Mouse (Mus musculus): ENCODE measurements around the gene Mau2.

DNA sequence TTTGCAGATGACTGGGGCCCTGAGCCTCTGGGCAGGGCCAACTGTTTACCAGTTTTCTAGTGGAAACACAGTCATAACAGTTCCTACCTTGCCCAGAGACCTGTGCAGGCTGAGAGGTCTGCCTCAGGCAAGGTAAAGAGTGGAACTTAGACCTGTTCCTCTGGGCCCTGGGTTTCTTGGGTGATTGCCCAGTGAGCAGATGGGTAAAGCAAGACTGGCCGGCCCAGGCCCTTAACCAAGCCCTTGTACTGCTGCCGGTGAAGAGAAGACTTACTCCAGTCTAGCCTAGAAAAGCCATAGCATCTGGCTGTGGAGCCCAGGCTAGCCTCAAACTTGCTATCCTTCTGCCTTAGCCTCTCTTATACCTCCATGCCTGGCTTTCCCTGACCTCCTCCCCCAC, 39.4 kb upstream of the Mau2 start:
- no peak for TF ChIP-seq CTCF (IDR thresholded peaks at IDR 0.05; ENCODE audit: borderline replicate concordance, insufficient read depth, low read length)
- no peak for TF ChIP-seq POLR2A (IDR thresholded peaks at IDR 0.05; ENCODE audit: low read depth, low read length)

All from embryonic fibroblast, embryonic 13.5 days (primary cell).